Mouse (Mus musculus): ENCODE data around the gene Gnat2. TPM values are rescaled to one million over a fixed set of nuclear protein-coding genes. Genes with fewer than 3 reads are reported as not detected.

Gnat2 gene
- polyA plus RNA-seq, 1 experiment, result 0.90 TPM

DNA sequence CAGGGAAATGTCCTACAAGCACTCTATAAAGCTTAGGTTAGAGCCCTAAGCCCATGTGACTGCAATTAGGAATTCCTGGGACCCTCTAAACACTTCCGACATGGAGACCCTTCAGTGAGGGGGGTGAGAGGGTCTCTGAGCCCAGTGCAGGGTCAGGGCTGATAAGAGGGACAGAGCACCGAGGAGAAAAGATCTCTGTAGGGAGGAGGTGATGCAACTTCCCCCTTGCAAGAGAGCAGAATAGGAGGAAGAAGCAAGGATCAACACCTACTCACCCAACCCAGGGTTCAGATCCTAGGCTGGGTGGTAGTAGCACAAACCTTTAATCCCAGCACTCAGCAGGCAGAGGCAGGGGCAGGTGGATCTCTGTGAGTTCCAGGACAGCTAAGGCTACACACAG, 9.4 kb upstream of the Gnat2 start:
- no peak overlapping the region for H3ac ChIP-seq (ENCODE audit: control insufficient read depth, insufficient read length)
- TF ChIP-seq TCF12 (IDR thresholded peaks at IDR 0.05; ENCODE audit: insufficient read depth, poor library complexity, severe bottlenecking), result no peak
- peak overlapping the region; percentile 74 for H3K4me2 ChIP-seq (ENCODE audit: low read depth)
- H3K79me2 ChIP-seq (ENCODE audit: control insufficient read depth, insufficient read depth), result peaks cover 35% of the 10 kb centered on the region
- no peaks in the 10 kb centered on the region for H3K27me3 ChIP-seq (ENCODE audit: control insufficient read depth, insufficient read depth, insufficient read length)
- no peaks in the 10 kb centered on the region for H3K36me3 ChIP-seq (ENCODE audit: control insufficient read depth, insufficient read depth)
- H3K4me3 ChIP-seq, result no peak overlapping the region

DNA sequence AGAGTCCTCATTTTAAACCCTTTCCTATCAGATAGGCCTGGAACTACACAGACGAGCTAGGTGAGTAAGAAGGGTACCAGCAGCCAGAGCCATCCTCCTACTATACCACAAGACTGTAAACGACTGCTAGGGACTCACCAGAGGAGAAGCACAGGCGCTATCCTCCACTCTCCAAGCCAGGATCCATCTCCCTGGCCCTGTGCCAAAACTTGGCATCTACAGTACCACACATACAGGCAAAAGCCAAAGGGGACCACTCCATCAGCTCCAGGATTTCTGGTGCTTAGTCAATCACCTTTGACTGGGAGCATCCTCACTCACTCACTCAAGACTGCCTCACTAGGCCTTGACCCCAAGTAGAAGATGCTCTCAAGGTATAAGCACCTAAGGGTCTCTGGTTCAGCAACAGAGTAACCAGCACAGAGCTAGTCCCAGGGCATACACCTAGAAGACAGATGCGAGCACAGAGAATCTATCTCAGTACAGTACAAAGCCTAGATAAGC, 8.6 kb upstream of the Gnat2 start:
- Histone ChIP-seq H3ac (ENCODE audit: control insufficient read depth, insufficient read length) (no peak overlapping the region), H3K4me3 (peak overlapping the region; percentile 89), H3K36me3 (ENCODE audit: control insufficient read depth, insufficient read depth) (no peaks in the 10 kb centered on the region), H3K4me2 (ENCODE audit: low read depth) (peak overlapping the region; percentile 74), H3K27me3 (ENCODE audit: control insufficient read depth, insufficient read depth, insufficient read length) (no peaks in the 10 kb centered on the region), H3K79me2 (ENCODE audit: control insufficient read depth, insufficient read depth) (peaks cover 35% of the 10 kb centered on the region)
- TF ChIP-seq TCF12 (IDR thresholded peaks at IDR 0.05; ENCODE audit: insufficient read depth, poor library complexity, severe bottlenecking) (no peak), MYOG (IDR thresholded peaks at IDR 0.05; ENCODE audit: control insufficient read depth in 1 of 3, insufficient read depth in 1 of 3, insufficient read length in 2 of 3, low read depth in 2 of 3) (no peak), USF1 (IDR thresholded peaks at IDR 0.05; ENCODE audit: low read depth) (no peak), POLR2AphosphoS2 (IDR thresholded peaks at IDR 0.05; ENCODE audit: insufficient read length, low read depth) (no peak), MAX (IDR thresholded peaks at IDR 0.05; ENCODE audit: low read depth) (no peak), E2F4 (IDR thresholded peaks at IDR 0.05; ENCODE audit: insufficient read depth) (no peak), SRF (IDR thresholded peaks at IDR 0.05; ENCODE audit: control insufficient read depth, insufficient read length, low read depth) (no peak), REST (IDR thresholded peaks at IDR 0.05; ENCODE audit: insufficient read depth, insufficient read length) (no peak), MYOD1 (IDR thresholded peaks at IDR 0.05; ENCODE audit: control insufficient read depth in 1 of 3, insufficient read length in 2 of 3, low read depth in 2 of 3) (no peak), CEBPB (IDR thresholded peaks at IDR 0.05; ENCODE audit: insufficient read depth, poor library complexity, severe bottlenecking) (no peak), TCF3 (IDR thresholded peaks at IDR 0.05; ENCODE audit: insufficient read length, low read depth) (no peak)

DNA sequence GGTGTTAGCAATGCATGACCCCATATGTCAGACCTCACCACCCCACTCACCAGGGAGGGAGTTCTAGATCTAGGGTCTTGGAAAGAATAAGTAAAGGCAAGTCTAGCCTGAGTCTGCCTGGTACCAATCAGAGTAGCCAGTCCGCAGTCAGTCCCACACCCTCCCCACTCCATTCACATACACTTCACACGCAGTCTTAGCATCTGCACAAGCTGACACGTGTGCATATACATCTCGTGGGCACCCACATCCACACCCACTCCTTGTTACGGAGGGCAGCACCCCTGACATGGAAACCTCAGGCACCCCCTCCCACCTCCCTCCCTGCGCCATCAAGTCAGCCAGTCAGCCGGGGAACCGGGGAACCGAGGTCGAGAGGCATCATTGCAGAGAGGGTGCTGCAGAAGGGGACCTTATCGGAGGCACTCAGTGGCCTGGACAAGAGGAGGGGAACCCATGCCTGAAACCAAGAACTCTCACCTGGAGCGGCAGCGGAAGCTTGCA, 7.8 kb upstream of the Gnat2 start:
- TF ChIP-seq MYOG (IDR thresholded peaks at IDR 0.05; ENCODE audit: control insufficient read depth in 1 of 3, insufficient read depth in 1 of 3, insufficient read length in 2 of 3, low read depth in 2 of 3), result no peak
- TF ChIP-seq SRF (IDR thresholded peaks at IDR 0.05; ENCODE audit: control insufficient read depth, insufficient read length, low read depth), result no peak
- no peak for TF ChIP-seq TCF12 (IDR thresholded peaks at IDR 0.05; ENCODE audit: insufficient read depth, poor library complexity, severe bottlenecking)
- TF ChIP-seq MYOD1 (IDR thresholded peaks at IDR 0.05; ENCODE audit: control insufficient read depth in 1 of 3, insufficient read length in 2 of 3, low read depth in 2 of 3), result no peak
- no peak for TF ChIP-seq USF1 (IDR thresholded peaks at IDR 0.05; ENCODE audit: low read depth)
- no peak for TF ChIP-seq REST (IDR thresholded peaks at IDR 0.05; ENCODE audit: insufficient read depth, insufficient read length)
- TF ChIP-seq POLR2A (IDR thresholded peaks at IDR 0.05; ENCODE audit: insufficient read length, low read depth), result no peak
- no peak for TF ChIP-seq TCF3 (IDR thresholded peaks at IDR 0.05; ENCODE audit: insufficient read length, low read depth)
- no peak for TF ChIP-seq POLR2AphosphoS2 (IDR thresholded peaks at IDR 0.05; ENCODE audit: insufficient read length, low read depth)
- TF ChIP-seq CEBPB (IDR thresholded peaks at IDR 0.05; ENCODE audit: insufficient read depth, poor library complexity, severe bottlenecking), result no peak
- no peak for TF ChIP-seq E2F4 (IDR thresholded peaks at IDR 0.05; ENCODE audit: insufficient read depth)
- no peak for TF ChIP-seq MAX (IDR thresholded peaks at IDR 0.05; ENCODE audit: low read depth)
- no peaks in the 10 kb centered on the region for H3K27me3 ChIP-seq (ENCODE audit: control insufficient read depth, insufficient read depth, insufficient read length)
- peaks cover 35% of the 10 kb centered on the region for H3K79me2 ChIP-seq (ENCODE audit: control insufficient read depth, insufficient read depth)
- H3K36me3 ChIP-seq (ENCODE audit: control insufficient read depth, insufficient read depth), result no peaks in the 10 kb centered on the region
- H3K4me3 ChIP-seq, result peak overlapping the region; percentile 89
- H3K4me2 ChIP-seq (ENCODE audit: low read depth), result peak overlapping the region; percentile 74
- H3ac ChIP-seq (ENCODE audit: control insufficient read depth, insufficient read length), result peak overlapping the region; percentile 16

DNA sequence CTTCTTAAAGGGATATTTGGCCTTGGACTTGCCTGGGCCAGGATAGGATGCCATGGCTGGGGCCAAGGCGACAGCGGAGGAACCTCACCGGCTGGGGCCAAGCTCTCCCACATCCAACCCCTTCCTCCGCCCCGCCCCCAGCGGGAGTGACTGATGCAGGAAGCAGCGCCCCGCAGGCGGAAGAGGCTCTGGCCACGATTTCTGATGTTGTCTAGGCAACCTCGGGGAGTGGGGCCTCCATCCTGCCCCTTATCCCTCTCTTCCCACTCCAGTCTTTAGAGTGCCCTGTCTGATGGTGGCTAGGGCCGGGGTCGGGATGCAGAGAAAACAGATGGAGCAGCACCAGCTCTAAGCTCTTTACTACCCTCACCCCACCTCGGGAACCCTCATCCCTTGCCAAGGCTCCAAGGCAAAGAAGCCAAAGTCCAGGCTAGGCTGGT, 7.3 kb upstream of the Gnat2 start:
- Histone ChIP-seq H3K4me2 (ENCODE audit: low read depth) (peak overlapping the region; percentile 74), H3K36me3 (ENCODE audit: control insufficient read depth, insufficient read depth) (no peaks in the 10 kb centered on the region), H3K79me2 (ENCODE audit: control insufficient read depth, insufficient read depth) (peaks cover 35% of the 10 kb centered on the region), H3ac (ENCODE audit: control insufficient read depth, insufficient read length) (peak overlapping the region; percentile 16), H3K4me3 (peak overlapping the region; percentile 89), H3K27me3 (ENCODE audit: control insufficient read depth, insufficient read depth, insufficient read length) (no peaks in the 10 kb centered on the region)
- TF ChIP-seq E2F4 (IDR thresholded peaks at IDR 0.05; ENCODE audit: insufficient read depth) (no peak), POLR2A (IDR thresholded peaks at IDR 0.05; ENCODE audit: insufficient read length, low read depth) (peak; percentile 53), MYOG (IDR thresholded peaks at IDR 0.05; ENCODE audit: control insufficient read depth in 1 of 3, insufficient read depth in 1 of 3, insufficient read length in 2 of 3, low read depth in 2 of 3) (no peak), MYOD1 (IDR thresholded peaks at IDR 0.05; ENCODE audit: control insufficient read depth in 1 of 3, insufficient read length in 2 of 3, low read depth in 2 of 3) (no peak), SRF (IDR thresholded peaks at IDR 0.05; ENCODE audit: control insufficient read depth, insufficient read length, low read depth) (no peak), CEBPB (IDR thresholded peaks at IDR 0.05; ENCODE audit: insufficient read depth, poor library complexity, severe bottlenecking) (no peak), POLR2AphosphoS2 (IDR thresholded peaks at IDR 0.05; ENCODE audit: insufficient read length, low read depth) (peak; percentile 67), USF1 (IDR thresholded peaks at IDR 0.05; ENCODE audit: low read depth) (no peak), MAX (IDR thresholded peaks at IDR 0.05; ENCODE audit: low read depth) (no peak), REST (IDR thresholded peaks at IDR 0.05; ENCODE audit: insufficient read depth, insufficient read length) (no peak), TCF12 (IDR thresholded peaks at IDR 0.05; ENCODE audit: insufficient read depth, poor library complexity, severe bottlenecking) (no peak), TCF3 (IDR thresholded peaks at IDR 0.05; ENCODE audit: insufficient read length, low read depth) (no peak)

Measured in myocyte (in vitro differentiated cells).